Mouse (Mus musculus): Measurements from ENCODE around the gene Mpv17l2. TPM values are rescaled to one million over a fixed set of nuclear protein-coding genes. Genes with fewer than 3 reads are reported as not detected.
A peak's percentile ranks its signal among the peaks of the same experiment; 100 is the strongest.

The Mpv17l2 gene
- polyA plus RNA-seq, 1 experiment from 2014 or later, result 88.8 TPM

DNA sequence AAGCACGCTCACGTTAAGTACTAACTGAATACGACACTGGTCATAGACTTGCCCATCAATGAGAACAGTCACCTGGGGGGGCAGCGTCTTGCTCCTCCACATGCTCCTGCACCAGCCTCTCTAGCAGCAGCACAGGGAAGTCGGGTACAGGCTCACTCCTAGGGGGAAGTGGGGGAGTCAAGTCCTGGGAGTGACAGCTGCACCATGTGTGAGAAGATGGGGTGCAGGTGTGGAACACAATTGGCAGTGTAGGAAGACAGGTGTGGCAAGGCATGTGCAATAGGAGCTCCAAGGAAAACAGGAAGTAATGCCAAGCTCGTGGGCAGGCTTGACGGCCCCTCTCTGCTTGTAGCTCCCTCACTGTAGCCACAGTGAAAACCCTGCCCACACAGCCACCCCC lies 10.5 kb upstream of the Mpv17l2 start:
- H3K27ac ChIP-seq (ENCODE audit: low read length), result no peak overlapping the region
- H3K9ac ChIP-seq (replicated peaks; ENCODE audit: low read depth), result no peak overlapping the region
- no peaks in the 10 kb centered on the region for H3K27me3 ChIP-seq (replicated peaks; ENCODE audit: insufficient read depth, low read length)
- H3K4me1 ChIP-seq (ENCODE audit: insufficient read depth, low read depth, low read length), result peaks cover 10% of the 10 kb centered on the region; the same call in 1 of the 2 replicates
- no peak overlapping the region for H3K4me3 ChIP-seq (ENCODE audit: low read depth, low read length)
- 82% methylated on average over 7 of the region's 7 CpGs for WGBS
- no peak overlapping the region for H3K4me2 ChIP-seq (replicated peaks; ENCODE audit: low read depth, low read length)
- ATAC-seq (no peak), DNase-seq (ENCODE audit: low spot score) (no peak)
- H3K9me3 ChIP-seq (ENCODE audit: low read length), result no peaks in the 10 kb centered on the region
- peaks cover 6% of the 10 kb centered on the region; the same call in 1 of the 2 replicates for H3K36me3 ChIP-seq (ENCODE audit: insufficient read depth, low read length)
- TF ChIP-seq CTCF (IDR thresholded peaks at IDR 0.05) (no peak), EP300 (IDR thresholded peaks at IDR 0.05) (no peak)

- H3K36me3 ChIP-seq (ENCODE audit: insufficient read depth, low read length), result peaks cover 6% of the 10 kb centered on the region; the same call in 1 of the 2 replicates
- WGBS, result 92% methylated on average over 13 of the region's 13 CpGs
- H3K9me3 ChIP-seq (ENCODE audit: low read length), result no peaks in the 10 kb centered on the region
- H3K27ac ChIP-seq (ENCODE audit: low read length), result no peak overlapping the region
- H3K27me3 ChIP-seq (replicated peaks; ENCODE audit: insufficient read depth, low read length), result no peaks in the 10 kb centered on the region
- DNase-seq (ENCODE audit: low spot score) (no peak), ATAC-seq (no peak)
- H3K4me2 ChIP-seq (replicated peaks; ENCODE audit: low read depth, low read length), result no peak overlapping the region
- TF ChIP-seq CTCF (IDR thresholded peaks at IDR 0.05) (no peak), EP300 (IDR thresholded peaks at IDR 0.05) (no peak)
- H3K4me3 ChIP-seq (ENCODE audit: low read depth, low read length), result no peak overlapping the region
- peaks cover 5% of the 10 kb centered on the region; the same call in 1 of the 2 replicates for H3K4me1 ChIP-seq (ENCODE audit: insufficient read depth, low read depth, low read length)
- H3K9ac ChIP-seq (replicated peaks; ENCODE audit: low read depth), result no peak overlapping the region
These were observed 10.0 kb upstream of the Mpv17l2 start for GRCm38 (mm10) chr8:70770748-70771147.

- no peak overlapping the region for H3K4me2 ChIP-seq (replicated peaks; ENCODE audit: low read depth, low read length)
- peaks cover 6% of the 10 kb centered on the region; the same call in 1 of the 2 replicates for H3K36me3 ChIP-seq (ENCODE audit: insufficient read depth, low read length)
- no peak overlapping the region for H3K4me3 ChIP-seq (ENCODE audit: low read depth, low read length)
- no peaks in the 10 kb centered on the region; the same call in 1 of the 2 replicates for H3K4me1 ChIP-seq (ENCODE audit: insufficient read depth, low read depth, low read length)
- no peak for DNase-seq (ENCODE audit: low spot score)
- 70% methylated on average over 12 of the region's 12 CpGs for WGBS
- H3K27me3 ChIP-seq (replicated peaks; ENCODE audit: insufficient read depth, low read length), result no peaks in the 10 kb centered on the region
- no peak overlapping the region for H3K27ac ChIP-seq (ENCODE audit: low read length)
- TF ChIP-seq CTCF (IDR thresholded peaks at IDR 0.05) (no peak), EP300 (IDR thresholded peaks at IDR 0.05) (no peak)
- ATAC-seq, result no peak
- no peaks in the 10 kb centered on the region for H3K9me3 ChIP-seq (ENCODE audit: low read length)
- H3K9ac ChIP-seq (replicated peaks; ENCODE audit: low read depth), result no peak overlapping the region
These were observed 9.1 kb upstream of the Mpv17l2 start for GRCm38 (mm10) chr8:70769858-70770257.

GRCm38 (mm10) chr8:70769359-70769758 lies 8.6 kb upstream of the Mpv17l2 start:
- ATAC-seq, result peak; percentile 63
- Histone ChIP-seq H3K36me3 (ENCODE audit: insufficient read depth, low read length) (peaks cover 6% of the 10 kb centered on the region; the same call in 1 of the 2 replicates), H3K4me1 (ENCODE audit: insufficient read depth, low read depth, low read length) (no peaks in the 10 kb centered on the region; the same call in 1 of the 2 replicates), H3K27me3 (replicated peaks; ENCODE audit: insufficient read depth, low read length) (no peaks in the 10 kb centered on the region), H3K27ac (ENCODE audit: low read length) (no peak overlapping the region), H3K9me3 (ENCODE audit: low read length) (no peaks in the 10 kb centered on the region), H3K9ac (replicated peaks; ENCODE audit: low read depth) (no peak overlapping the region), H3K4me2 (replicated peaks; ENCODE audit: low read depth, low read length) (no peak overlapping the region), H3K4me3 (ENCODE audit: low read depth, low read length) (no peak overlapping the region)
- 6% methylated on average over 26 of the region's 26 CpGs for WGBS
- DNase-seq (ENCODE audit: low spot score), result peak; percentile 95
- TF ChIP-seq CTCF (IDR thresholded peaks at IDR 0.05), result peak; percentile 100
- no peak for TF ChIP-seq EP300 (IDR thresholded peaks at IDR 0.05)

GRCm38 (mm10) chr8:70768956-70769355 lies 8.2 kb upstream of the Mpv17l2 start:
- TF ChIP-seq EP300 (IDR thresholded peaks at IDR 0.05) (no peak), CTCF (IDR thresholded peaks at IDR 0.05) (no peak)
- Histone ChIP-seq H3K9me3 (ENCODE audit: low read length) (no peaks in the 10 kb centered on the region), H3K27me3 (replicated peaks; ENCODE audit: insufficient read depth, low read length) (no peaks in the 10 kb centered on the region), H3K27ac (ENCODE audit: low read length) (no peak overlapping the region), H3K4me1 (ENCODE audit: insufficient read depth, low read depth, low read length) (no peaks in the 10 kb centered on the region; the same call in 1 of the 2 replicates), H3K4me2 (replicated peaks; ENCODE audit: low read depth, low read length) (no peak overlapping the region), H3K9ac (replicated peaks; ENCODE audit: low read depth) (no peak overlapping the region), H3K4me3 (ENCODE audit: low read depth, low read length) (no peak overlapping the region), H3K36me3 (ENCODE audit: insufficient read depth, low read length) (peaks cover 6% of the 10 kb centered on the region; the same call in 1 of the 2 replicates)
- ATAC-seq (no peak), DNase-seq (ENCODE audit: low spot score) (no peak)
- WGBS, result 77% methylated on average over 16 of the region's 16 CpGs

DNA sequence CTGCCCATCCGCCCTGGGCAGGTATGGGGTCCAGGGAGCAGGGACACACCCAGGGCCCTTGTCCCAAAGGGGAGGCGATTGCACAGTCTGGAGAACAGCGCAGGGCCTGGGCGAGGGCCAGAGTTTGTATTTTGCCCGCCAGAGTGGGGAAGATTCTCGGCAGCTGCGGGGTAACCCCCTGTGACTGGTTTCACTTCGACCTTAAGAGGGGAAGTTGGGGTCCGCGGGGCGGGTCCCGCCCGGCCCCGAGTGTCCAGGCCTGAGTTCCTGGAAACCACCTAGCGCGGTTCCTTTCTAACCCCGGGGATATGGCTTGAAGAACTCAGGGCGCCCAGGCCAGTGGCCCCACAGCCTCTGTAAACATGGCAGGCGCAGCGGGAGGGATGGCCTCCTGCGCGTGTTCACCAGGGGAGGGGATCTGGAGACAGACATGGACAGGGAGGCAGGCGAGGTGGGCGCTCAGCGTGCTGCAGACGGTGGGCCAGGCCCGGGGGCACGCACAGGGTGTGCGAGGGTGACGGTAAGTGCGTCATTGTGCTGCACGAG lies 7.6 kb upstream of the Mpv17l2 start:
- Histone ChIP-seq H3K4me3 (ENCODE audit: low read depth, low read length) (no peak overlapping the region), H3K27ac (ENCODE audit: low read length) (no peak overlapping the region), H3K9me3 (ENCODE audit: low read length) (no peaks in the 10 kb centered on the region), H3K27me3 (replicated peaks; ENCODE audit: insufficient read depth, low read length) (no peaks in the 10 kb centered on the region), H3K9ac (replicated peaks; ENCODE audit: low read depth) (no peak overlapping the region), H3K36me3 (ENCODE audit: insufficient read depth, low read length) (peaks cover 6% of the 10 kb centered on the region; the same call in 1 of the 2 replicates), H3K4me2 (replicated peaks; ENCODE audit: low read depth, low read length) (no peak overlapping the region), H3K4me1 (ENCODE audit: insufficient read depth, low read depth, low read length) (no peaks in the 10 kb centered on the region; the same call in 1 of the 2 replicates)
- no peak for DNase-seq (ENCODE audit: low spot score)
- no peak for ATAC-seq
- 84% methylated on average over 31 of the region's 32 CpGs for WGBS
- TF ChIP-seq EP300 (IDR thresholded peaks at IDR 0.05), result no peak
- no peak for TF ChIP-seq CTCF (IDR thresholded peaks at IDR 0.05)
